Mouse (Mus musculus) telencephalon, adult 2 months (tissue): Measurements from ENCODE around the gene Gys2.

Experiments
- DNase-seq: peaks from one replicate; pipeline ENCODE4 v3.0.0-alpha.2; 2011; ENCODE audit warnings: low read depth, low spot score

Gene Gys2

DNA sequence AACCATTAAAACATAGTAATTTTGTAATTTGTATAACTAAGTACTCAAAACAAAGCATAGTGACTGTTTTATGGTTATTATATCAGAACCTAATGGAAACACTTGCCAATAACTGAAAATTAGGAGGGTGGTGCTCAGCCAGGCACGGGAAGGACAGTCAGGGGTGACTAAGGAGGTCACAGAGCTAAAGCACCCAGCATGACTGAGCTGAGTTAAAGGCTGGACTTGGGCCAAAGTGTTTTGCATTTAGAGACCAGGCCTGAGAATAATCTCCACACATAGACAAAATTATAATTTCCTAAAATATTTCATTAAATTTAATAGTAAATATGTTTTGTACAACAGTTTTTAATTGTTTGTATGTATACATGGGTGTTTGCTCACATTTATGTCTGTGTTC lies 95.8 kb downstream of the Gys2 start:
- DNase-seq, result no peak
